Mouse (Mus musculus): ENCODE data around the gene Knstrn. TPM values are rescaled to one million over a fixed set of nuclear protein-coding genes. Genes with fewer than 3 reads are reported as not detected.

Knstrn gene
- polyA plus RNA-seq, 1 experiment from 2014 or later: 14.8 TPM

GRCm38 (mm10) chr2:118791591-118792258 is 22.1 kb upstream of the Knstrn start:
- H3K27me3 ChIP-seq (replicated peaks): peaks cover 3% of the 10 kb centered on the region; the same call in 1 of the 2 replicates
- no peak overlapping the region for H3K4me2 ChIP-seq
- no peak overlapping the region for H3K9ac ChIP-seq (replicated peaks)
- H3K9me3 ChIP-seq (replicated peaks): no peaks in the 10 kb centered on the region
- 95% methylated on average over 26 of the region's 26 CpGs for WGBS
- no peak for ATAC-seq (ENCODE audit: low FRiP score)
- no peak overlapping the region for H3K27ac ChIP-seq (replicated peaks)
- H3K4me1 ChIP-seq: peaks cover 10% of the 10 kb centered on the region; the same call in 1 of the 2 replicates
- peaks cover 70% of the 10 kb centered on the region for H3K36me3 ChIP-seq
- no peak overlapping the region for H3K4me3 ChIP-seq (replicated peaks)

- WGBS: 87% methylated on average over 4 of the region's 4 CpGs
- peaks cover 10% of the 10 kb centered on the region; the same call in 1 of the 2 replicates for H3K4me1 ChIP-seq
- no peak overlapping the region for H3K4me3 ChIP-seq (replicated peaks)
- H3K4me2 ChIP-seq: no peak overlapping the region
- peaks cover 3% of the 10 kb centered on the region; the same call in 1 of the 2 replicates for H3K27me3 ChIP-seq (replicated peaks)
- peaks cover 65% of the 10 kb centered on the region for H3K36me3 ChIP-seq
- no peak for ATAC-seq (ENCODE audit: low FRiP score)
- H3K27ac ChIP-seq (replicated peaks): no peak overlapping the region
- H3K9ac ChIP-seq (replicated peaks): no peak overlapping the region
- H3K9me3 ChIP-seq (replicated peaks): no peaks in the 10 kb centered on the region
Measured at GRCm38 (mm10) chr2:118792259-118792613, 21.6 kb upstream of the Knstrn start.

GRCm38 (mm10) chr2:118793636-118794035 is 20.2 kb upstream of the Knstrn start:
- ATAC-seq (ENCODE audit: low FRiP score): no peak
- 86% methylated on average over 4 of the region's 4 CpGs for WGBS

GRCm38 (mm10) chr2:118802542-118803118 is 11.2 kb upstream of the Knstrn start:
- no peaks in the 10 kb centered on the region for H3K9me3 ChIP-seq (replicated peaks)
- WGBS: 80% methylated on average over 4 of the region's 4 CpGs
- no peak for ATAC-seq (ENCODE audit: low FRiP score)
- no peak overlapping the region for H3K27ac ChIP-seq (replicated peaks)
- H3K9ac ChIP-seq (replicated peaks): no peak overlapping the region
- no peak overlapping the region for H3K4me2 ChIP-seq
- H3K36me3 ChIP-seq: no peaks in the 10 kb centered on the region
- no peaks in the 10 kb centered on the region for H3K27me3 ChIP-seq (replicated peaks)
- no peak overlapping the region for H3K4me3 ChIP-seq (replicated peaks)
- no peaks in the 10 kb centered on the region for H3K4me1 ChIP-seq

More at GRCm38 (mm10) chr2:118793636-118794035, 20.2 kb upstream of the Knstrn start:
- Histone ChIP-seq H3K9me3 (replicated peaks) (no peaks in the 10 kb centered on the region), H3K9ac (replicated peaks) (no peak overlapping the region), H3K4me1 (peaks cover 10% of the 10 kb centered on the region; the same call in 1 of the 2 replicates), H3K27ac (replicated peaks) (no peak overlapping the region), H3K36me3 (peaks cover 55% of the 10 kb centered on the region), H3K4me2 (no peak overlapping the region), H3K27me3 (replicated peaks) (peaks cover 3% of the 10 kb centered on the region; the same call in 1 of the 2 replicates), H3K4me3 (replicated peaks) (no peak overlapping the region)

- Histone ChIP-seq H3K27ac (replicated peaks) (no peak overlapping the region), H3K4me1 (no peaks in the 10 kb centered on the region), H3K4me3 (replicated peaks) (no peak overlapping the region), H3K27me3 (replicated peaks) (no peaks in the 10 kb centered on the region), H3K9ac (replicated peaks) (no peak overlapping the region), H3K4me2 (no peak overlapping the region), H3K9me3 (replicated peaks) (no peaks in the 10 kb centered on the region), H3K36me3 (no peaks in the 10 kb centered on the region)
- no peak for ATAC-seq (ENCODE audit: low FRiP score)
- 84% methylated on average over 2 of the region's 2 CpGs for WGBS
Measured at GRCm38 (mm10) chr2:118804474-118804873, 9.3 kb upstream of the Knstrn start.

GRCm38 (mm10) chr2:118805137-118805536 is 8.7 kb upstream of the Knstrn start:
- WGBS: 78% methylated on average over 3 of the region's 3 CpGs
- Histone ChIP-seq H3K4me2 (no peak overlapping the region), H3K4me1 (no peaks in the 10 kb centered on the region), H3K27ac (replicated peaks) (no peak overlapping the region), H3K9ac (replicated peaks) (no peak overlapping the region), H3K4me3 (replicated peaks) (no peak overlapping the region), H3K27me3 (replicated peaks) (no peaks in the 10 kb centered on the region), H3K36me3 (no peaks in the 10 kb centered on the region), H3K9me3 (replicated peaks) (no peaks in the 10 kb centered on the region)
- ATAC-seq (ENCODE audit: low FRiP score): no peak

- 29% methylated on average over 3 of the region's 3 CpGs for WGBS
- Histone ChIP-seq H3K4me2 (no peak overlapping the region), H3K9me3 (replicated peaks) (no peaks in the 10 kb centered on the region), H3K4me3 (replicated peaks) (no peak overlapping the region), H3K27ac (replicated peaks) (no peak overlapping the region), H3K27me3 (replicated peaks) (no peaks in the 10 kb centered on the region), H3K36me3 (no peaks in the 10 kb centered on the region), H3K4me1 (no peaks in the 10 kb centered on the region), H3K9ac (replicated peaks) (no peak overlapping the region)
- ATAC-seq (ENCODE audit: low FRiP score): no peak
Measured at GRCm38 (mm10) chr2:118805756-118806155, 8.0 kb upstream of the Knstrn start.

- Histone ChIP-seq H3K36me3 (no peaks in the 10 kb centered on the region), H3K27ac (replicated peaks) (no peak overlapping the region), H3K4me3 (replicated peaks) (no peak overlapping the region), H3K27me3 (replicated peaks) (no peaks in the 10 kb centered on the region), H3K9ac (replicated peaks) (no peak overlapping the region), H3K4me2 (no peak overlapping the region), H3K4me1 (no peaks in the 10 kb centered on the region), H3K9me3 (replicated peaks) (no peaks in the 10 kb centered on the region)
- ATAC-seq (ENCODE audit: low FRiP score): no peak
- 78% methylated on average over 4 of the region's 4 CpGs for WGBS
Measured at GRCm38 (mm10) chr2:118806860-118807259, 6.9 kb upstream of the Knstrn start.

- no peaks in the 10 kb centered on the region for H3K27me3 ChIP-seq (replicated peaks)
- 27% methylated on average over 2 of the region's 2 CpGs for WGBS
- H3K27ac ChIP-seq (replicated peaks): no peak overlapping the region
- no peak overlapping the region for H3K4me3 ChIP-seq (replicated peaks)
- no peaks in the 10 kb centered on the region for H3K9me3 ChIP-seq (replicated peaks)
- ATAC-seq (ENCODE audit: low FRiP score): no peak
- peaks cover 13% of the 10 kb centered on the region for H3K4me1 ChIP-seq
- H3K36me3 ChIP-seq: no peaks in the 10 kb centered on the region
- H3K4me2 ChIP-seq: no peak overlapping the region
- no peak overlapping the region for H3K9ac ChIP-seq (replicated peaks)
Measured at GRCm38 (mm10) chr2:118810861-118811260, 2.9 kb upstream of the Knstrn start.

- WGBS: 75% methylated on average over 1 of the region's 1 CpGs
- Histone ChIP-seq H3K9me3 (replicated peaks) (no peaks in the 10 kb centered on the region), H3K4me1 (peaks cover 13% of the 10 kb centered on the region), H3K36me3 (no peaks in the 10 kb centered on the region), H3K4me3 (replicated peaks) (no peak overlapping the region), H3K27me3 (replicated peaks) (no peaks in the 10 kb centered on the region), H3K9ac (replicated peaks) (no peak overlapping the region), H3K27ac (replicated peaks) (no peak overlapping the region), H3K4me2 (no peak overlapping the region)
- no peak for ATAC-seq (ENCODE audit: low FRiP score)
Measured at GRCm38 (mm10) chr2:118812724-118813123, 1.1 kb upstream of the Knstrn start.

GRCm38 (mm10) chr2:118822800-118823199 is 9.0 kb downstream of the Knstrn start:
- H3K36me3 ChIP-seq: 0 out of 2 replicates have a peak, but pooled peaks cover 3% of the 10 kb centered on the region
- no peak overlapping the region for H3K4me2 ChIP-seq
- H3K9ac ChIP-seq (replicated peaks): no peak overlapping the region
- H3K4me3 ChIP-seq (replicated peaks): no peak overlapping the region
- H3K27me3 ChIP-seq (replicated peaks): no peaks in the 10 kb centered on the region
- no peak for ATAC-seq (ENCODE audit: low FRiP score)
- H3K27ac ChIP-seq (replicated peaks): no peak overlapping the region
- H3K9me3 ChIP-seq (replicated peaks): no peaks in the 10 kb centered on the region
- WGBS: 96% methylated on average over 5 of the region's 5 CpGs
- H3K4me1 ChIP-seq: no peaks in the 10 kb centered on the region

GRCm38 (mm10) chr2:118824396-118824795 is 10.6 kb downstream of the Knstrn start:
- H3K4me3 ChIP-seq (replicated peaks): no peak overlapping the region
- H3K9ac ChIP-seq (replicated peaks): no peak overlapping the region
- 0 out of 2 replicates have a peak, but pooled peaks cover 3% of the 10 kb centered on the region for H3K36me3 ChIP-seq
- ATAC-seq (ENCODE audit: low FRiP score): no peak
- H3K9me3 ChIP-seq (replicated peaks): no peaks in the 10 kb centered on the region
- 96% methylated on average over 4 of the region's 4 CpGs for WGBS
- no peak overlapping the region for H3K27ac ChIP-seq (replicated peaks)
- no peak overlapping the region for H3K4me2 ChIP-seq
- H3K27me3 ChIP-seq (replicated peaks): no peaks in the 10 kb centered on the region
- H3K4me1 ChIP-seq: no peaks in the 10 kb centered on the region
